Mouse (Mus musculus): ENCODE data around the gene Prune2.

DNA sequence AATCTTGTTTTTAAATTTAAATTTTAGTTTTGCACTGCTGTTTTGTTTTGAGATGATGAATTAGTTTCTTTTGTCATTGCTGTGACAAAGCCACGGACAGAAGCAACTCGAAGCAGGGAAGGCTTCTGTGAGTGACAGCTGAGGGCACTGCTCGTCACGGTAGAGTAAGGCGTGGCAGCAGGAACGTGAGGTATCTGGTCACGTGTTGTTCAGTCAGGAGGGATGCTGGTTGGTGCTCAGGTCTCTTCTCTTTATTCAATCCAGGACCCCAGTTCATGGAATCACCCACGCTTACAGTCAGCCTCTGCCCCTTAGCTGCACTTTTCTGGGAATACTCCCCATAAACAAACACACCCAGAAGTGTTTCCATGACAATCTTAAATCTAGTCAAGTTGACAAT is 38.3 kb downstream of the Prune2 start:
- no peak for TF ChIP-seq CTCF (IDR thresholded peaks at IDR 0.05; ENCODE audit: extremely low read depth, insufficient read depth, low read length)
- no peak for TF ChIP-seq POLR2A (IDR thresholded peaks at IDR 0.05; ENCODE audit: extremely low read depth, insufficient read depth, low read length)
